Comparison of ENCODE assay signal across 8 mouse cellular contexts in genomic region chr13:22015479-22016450, GRCm38 (mm10). TPM values are rescaled to one million over a fixed set of nuclear protein-coding genes. Genes with fewer than 3 reads are reported as not detected.
DNase-seq lines count a peak whose midpoint lies in the region; ATAC-seq and TF ChIP-seq lines count a peak whose summit lies in the region.

No protein-coding gene starts in this region.

- peak; percentile 44 for DNase-seq in cerebellum, adult 11 months
- no peak for DNase-seq in cerebellum, adult 8-10 months
- peak; percentile 69 for DNase-seq in c-Kit-negative CD71-positive TER-119-positive erythroid progenitor cells, embryonic 14.5 days (ENCODE audit: low read depth, low spot score)
- DNase-seq in forebrain, postnatal 0 days: peak; percentile 86
- peak; percentile 81 for DNase-seq in hindbrain, embryonic 14.5 days (ENCODE audit: low spot score)
- peak; percentile 57 to 78 for DNase-seq in layer of hippocampus, postnatal 14 days (ENCODE audit: low spot score in 2 of 2)
- peak; percentile 64 for DNase-seq in lung, postnatal 0 days (ENCODE audit: low spot score)
- DNase-seq in right cerebral cortex, postnatal 36 days (ENCODE audit: low spot score in 2 of 2): peak; percentile 39 to 54

- peaks cover 73% of the 10 kb centered on the region for H3K27me3 ChIP-seq in forebrain, postnatal 0 days (ENCODE audit: insufficient read depth, low read length)
- peaks cover 97% of the 10 kb centered on the region for H3K27me3 ChIP-seq in hindbrain, embryonic 14.5 days (ENCODE audit: control insufficient read depth, insufficient read depth, low read length)
- H3K27me3 ChIP-seq in lung, postnatal 0 days (replicated peaks; ENCODE audit: insufficient read depth, low read length): peaks cover 28% of the 10 kb centered on the region

- H3K36me3 ChIP-seq in forebrain, postnatal 0 days (ENCODE audit: insufficient read depth): no peaks in the 10 kb centered on the region
- H3K36me3 ChIP-seq in hindbrain, embryonic 14.5 days (replicated peaks; ENCODE audit: control insufficient read depth, insufficient read depth): no peaks in the 10 kb centered on the region
- H3K36me3 ChIP-seq in lung, postnatal 0 days (ENCODE audit: insufficient read depth, low read length): no peaks in the 10 kb centered on the region

- no peaks in the 10 kb centered on the region for H3K9me3 ChIP-seq in forebrain, postnatal 0 days (ENCODE audit: low read length)
- 0 out of 2 replicates have a peak, but pooled peaks cover 7% of the 10 kb centered on the region for H3K9me3 ChIP-seq in hindbrain, embryonic 14.5 days (ENCODE audit: control insufficient read depth, low read length)
- no peaks in the 10 kb centered on the region for H3K9me3 ChIP-seq in lung, postnatal 0 days (ENCODE audit: low read length)

- no peak overlapping the region for H3K9ac ChIP-seq in forebrain, postnatal 0 days
- no peak overlapping the region for H3K9ac ChIP-seq in hindbrain, embryonic 14.5 days
- no peak overlapping the region for H3K9ac ChIP-seq in lung, postnatal 0 days (replicated peaks; ENCODE audit: low read depth)

- no peak overlapping the region for H3K27ac ChIP-seq in forebrain, postnatal 0 days (ENCODE audit: low read depth, low read length)
- H3K27ac ChIP-seq in hindbrain, embryonic 14.5 days: no peak overlapping the region
- H3K27ac ChIP-seq in lung, postnatal 0 days (ENCODE audit: low read length): no peak overlapping the region

- H3K4me1 ChIP-seq in forebrain, postnatal 0 days (ENCODE audit: insufficient read depth): peaks cover 7% of the 10 kb centered on the region; the same call in 1 of the 2 replicates
- H3K4me1 ChIP-seq in hindbrain, embryonic 14.5 days (replicated peaks; ENCODE audit: control insufficient read depth, insufficient read depth, low read length): no peaks in the 10 kb centered on the region
- H3K4me1 ChIP-seq in lung, postnatal 0 days (ENCODE audit: insufficient read depth, low read depth, low read length): peaks cover 5% of the 10 kb centered on the region; the same call in 1 of the 2 replicates

- peak; percentile 89 for ATAC-seq in forebrain, postnatal 0 days
- peak; percentile 64; the same call in 1 of the 2 replicates for ATAC-seq in hindbrain, embryonic 14.5 days (ENCODE audit: low FRiP score)
- peak; percentile 88 for ATAC-seq in lung, postnatal 0 days

- peak; percentile 25; the same call in 1 of the 2 replicates for TF ChIP-seq EP300 in lung, postnatal 0 days (IDR thresholded peaks at IDR 0.05)

- TF ChIP-seq CTCF in forebrain, postnatal 0 days (IDR thresholded peaks at IDR 0.05; ENCODE audit: low read depth): no peak
- TF ChIP-seq CTCF in lung, postnatal 0 days (IDR thresholded peaks at IDR 0.05): peak; percentile 32

- 16% methylated on average over 27 of the region's 27 CpGs for WGBS in forebrain, postnatal 0 days
- 14% methylated on average over 27 of the region's 27 CpGs for WGBS in hindbrain, embryonic 14.5 days
- 17% methylated on average over 27 of the region's 27 CpGs for WGBS in lung, postnatal 0 days

- no peak overlapping the region for H3K4me3 ChIP-seq in forebrain, postnatal 0 days (ENCODE audit: low read depth, low read length)
- no peak overlapping the region for H3K4me3 ChIP-seq in hindbrain, embryonic 14.5 days (replicated peaks; ENCODE audit: low read length)
- H3K4me3 ChIP-seq in lung, postnatal 0 days (ENCODE audit: low read depth, low read length): no peak overlapping the region

- no peak overlapping the region for H3K4me2 ChIP-seq in forebrain, postnatal 0 days (ENCODE audit: low read depth)
- H3K4me2 ChIP-seq in hindbrain, embryonic 14.5 days (replicated peaks): no peak overlapping the region
- H3K4me2 ChIP-seq in lung, postnatal 0 days (replicated peaks; ENCODE audit: low read depth, low read length): 0 out of 2 replicates have a peak overlapping the region, but pooled peaks have one; percentile 12

RNA-seq across cellular contexts. Expression of gene Prss16, which starts 6.2 kb away (rescaled TPM):
- not detected in 2 replicates for total RNA-seq in forebrain, postnatal 0 days (2014; rRNA removed)
- polyA plus RNA-seq in forebrain, postnatal 0 days (2015; fragmentation: Nextera tagmentation; extraction: Ambion mirVana): not detected in 2 replicates
- not detected in 2 replicates for polyA plus RNA-seq in hindbrain, embryonic 14.5 days (2014; fragmentation: Nextera tagmentation; extraction: Ambion mirVana)
- under 1 TPM in 1 of 2 experiments, not detected in 1; 0.46 TPM for total RNA-seq in layer of hippocampus, postnatal 14 days (2021)
- 0.62 and 1.1 TPM in 2 replicates for polyA plus RNA-seq in lung, postnatal 0 days (2015; fragmentation: Nextera tagmentation; extraction: Ambion mirVana)

RNA-seq across cellular contexts. Expression of gene Hist1h2ah, which starts 19.6 kb away (rescaled TPM):
- total RNA-seq in forebrain, postnatal 0 days (2014; rRNA removed): 9.2 and 47.2 TPM in 2 replicates
- polyA plus RNA-seq in forebrain, postnatal 0 days (2015; fragmentation: Nextera tagmentation; extraction: Ambion mirVana): 1.6 and 1.9 TPM in 2 replicates
- polyA plus RNA-seq in hindbrain, embryonic 14.5 days (2014; fragmentation: Nextera tagmentation; extraction: Ambion mirVana): 8.0 TPM in 1 of 2 replicates, not detected in the other
- total RNA-seq in layer of hippocampus, postnatal 14 days (2021): 10 to 100 TPM; 60.0 to 62.5 TPM
- 4.2 and 5.2 TPM in 2 replicates for polyA plus RNA-seq in lung, postnatal 0 days (2015; fragmentation: Nextera tagmentation; extraction: Ambion mirVana)

RNA-seq across cellular contexts. Expression of gene Hist1h2bk, which starts 19.9 kb away (rescaled TPM):
- total RNA-seq in forebrain, postnatal 0 days (2014; rRNA removed): 233 and 262 TPM in 2 replicates
- 0.40 TPM in 1 of 2 replicates, not detected in the other for polyA plus RNA-seq in forebrain, postnatal 0 days (2015; fragmentation: Nextera tagmentation; extraction: Ambion mirVana)
- 1.5 and 1.6 TPM in 2 replicates for polyA plus RNA-seq in hindbrain, embryonic 14.5 days (2014; fragmentation: Nextera tagmentation; extraction: Ambion mirVana)
- total RNA-seq in layer of hippocampus, postnatal 14 days (2021): 10 to 100 TPM; 22.2 to 42.1 TPM
- 0.45 and 0.81 TPM in 2 replicates for polyA plus RNA-seq in lung, postnatal 0 days (2015; fragmentation: Nextera tagmentation; extraction: Ambion mirVana)

RNA-seq across cellular contexts. Expression of gene Hist1h4i, which starts 25.4 kb away (rescaled TPM):
- total RNA-seq in forebrain, postnatal 0 days (2014; rRNA removed): 26.4 and 44.9 TPM in 2 replicates
- polyA plus RNA-seq in forebrain, postnatal 0 days (2015; fragmentation: Nextera tagmentation; extraction: Ambion mirVana): 4.2 and 5.8 TPM in 2 replicates
- polyA plus RNA-seq in hindbrain, embryonic 14.5 days (2014; fragmentation: Nextera tagmentation; extraction: Ambion mirVana): 6.0 and 6.2 TPM in 2 replicates
- total RNA-seq in layer of hippocampus, postnatal 14 days (2021): 10 to 100 TPM; 42.3 to 60.3 TPM
- 4.1 and 4.6 TPM in 2 replicates for polyA plus RNA-seq in lung, postnatal 0 days (2015; fragmentation: Nextera tagmentation; extraction: Ambion mirVana)

RNA-seq across cellular contexts. Expression of gene Hist1h2ag, which starts 27.0 kb away (rescaled TPM):
- total RNA-seq in forebrain, postnatal 0 days (2014; rRNA removed): 193 and 206 TPM in 2 replicates
- polyA plus RNA-seq in forebrain, postnatal 0 days (2015; fragmentation: Nextera tagmentation; extraction: Ambion mirVana): 4.8 and 8.3 TPM in 2 replicates
- polyA plus RNA-seq in hindbrain, embryonic 14.5 days (2014; fragmentation: Nextera tagmentation; extraction: Ambion mirVana): 4.4 and 5.3 TPM in 2 replicates
- 10 to 100 TPM; 26.7 to 27.2 TPM for total RNA-seq in layer of hippocampus, postnatal 14 days (2021)
- 2.7 TPM in 1 of 2 replicates, not detected in the other for polyA plus RNA-seq in lung, postnatal 0 days (2015; fragmentation: Nextera tagmentation; extraction: Ambion mirVana)
